Mouse (Mus musculus): Measurements from ENCODE around the gene D11Wsu47e.

D11Wsu47e gene

DNA sequence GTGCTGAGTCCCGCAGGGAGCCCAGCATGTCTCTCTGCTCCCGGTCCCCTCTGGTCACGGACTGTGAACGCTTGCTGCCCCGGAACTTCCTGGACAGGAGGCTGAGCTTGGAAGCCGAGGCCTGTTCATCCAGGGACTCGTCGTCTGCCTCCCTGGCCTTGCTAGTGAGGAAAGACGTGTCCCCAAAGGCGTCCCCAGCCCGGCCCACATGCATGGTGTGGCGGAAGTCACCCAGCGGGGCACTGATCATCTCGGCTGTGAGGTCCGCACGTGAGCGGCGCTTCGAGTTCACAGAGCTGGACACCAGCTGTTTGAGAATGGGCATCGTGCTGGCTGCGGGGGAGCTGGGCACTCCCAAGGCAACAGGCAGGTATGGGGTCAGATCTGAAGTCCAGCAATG, 45.0 kb downstream of the D11Wsu47e start:
- in situ Hi-C loops (cut with MboI; ENCODE audit: unreplicated experiment in 2 of 2), result no loop called here

DNA sequence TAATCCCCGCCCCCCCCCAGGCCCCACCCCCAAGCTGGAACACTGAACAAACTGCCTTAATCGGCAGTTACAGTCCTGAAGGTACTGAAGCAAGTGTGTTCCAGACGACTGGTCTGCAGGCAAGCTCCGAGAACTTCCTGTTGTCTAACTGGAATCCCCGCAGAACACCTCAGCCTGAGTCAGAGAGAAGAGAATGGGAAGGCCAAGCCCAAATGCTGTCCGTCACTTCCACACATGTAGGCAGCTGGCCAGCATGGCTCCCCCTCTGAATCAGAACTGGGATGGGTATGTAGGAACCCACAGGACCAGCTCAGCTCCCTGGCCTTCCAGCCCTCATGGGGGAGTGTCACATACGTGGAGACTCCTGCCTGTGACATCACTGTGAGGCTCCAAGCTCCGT, 45.7 kb downstream of the D11Wsu47e start:
- in situ Hi-C loops (cut with MboI; ENCODE audit: unreplicated experiment in 2 of 2), result no loop called here

DNA sequence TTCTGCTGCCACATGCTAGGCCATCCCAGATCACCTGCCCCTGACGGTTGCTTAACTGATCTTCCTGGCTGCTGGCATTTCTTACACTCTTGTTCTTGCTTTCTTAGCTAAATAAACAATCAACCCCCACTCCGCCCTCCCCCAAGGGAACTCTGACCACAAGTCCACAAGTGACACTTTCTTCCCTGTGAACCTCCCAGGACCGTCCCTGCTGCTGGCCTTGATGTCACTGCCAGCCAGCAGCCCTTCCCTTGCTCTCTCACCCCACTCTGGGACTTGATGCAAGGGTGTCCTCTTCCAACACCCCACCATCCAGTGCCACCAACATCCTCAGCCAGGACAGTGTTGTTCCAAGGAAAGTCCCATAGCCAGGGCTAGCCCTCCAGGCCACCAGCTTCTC, 46.7 kb downstream of the D11Wsu47e start:
- in situ Hi-C loops (cut with MboI; ENCODE audit: unreplicated experiment in 2 of 2), result no loop called here

DNA sequence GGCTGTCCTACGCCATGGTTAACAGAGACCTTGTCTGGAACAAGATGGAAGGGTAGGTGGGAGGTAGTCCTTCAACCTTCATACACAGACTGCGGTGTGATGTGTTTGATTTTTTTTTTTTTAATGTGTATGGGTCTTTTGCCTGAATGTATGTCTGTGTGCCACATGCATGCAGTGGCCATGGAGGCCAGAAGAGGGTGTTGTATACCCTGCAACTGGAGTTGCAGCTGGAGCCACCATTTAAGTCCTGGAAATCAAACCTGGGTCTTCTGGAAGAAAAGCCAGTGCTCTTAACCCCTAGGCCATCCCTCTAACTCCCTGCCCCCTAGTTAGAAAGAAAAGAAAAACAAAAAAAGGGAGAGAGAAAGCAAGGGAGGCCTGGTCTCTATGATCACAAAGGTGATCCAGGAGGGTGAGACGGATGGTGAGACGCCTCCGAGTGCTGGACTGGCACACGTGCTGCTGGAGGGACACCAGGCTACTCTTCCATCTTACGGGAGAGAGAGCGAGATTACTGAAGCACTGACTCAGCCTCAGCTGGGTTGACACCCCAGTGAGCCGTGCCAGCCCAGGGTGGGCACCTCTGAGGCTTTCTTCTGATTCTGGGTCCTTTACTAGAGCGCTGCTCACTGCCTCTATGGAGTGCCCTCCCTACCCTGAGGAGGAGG, 47.9 kb downstream of the D11Wsu47e start:
- in situ Hi-C loops (cut with MboI; ENCODE audit: unreplicated experiment in 2 of 2), result no loop called here

DNA sequence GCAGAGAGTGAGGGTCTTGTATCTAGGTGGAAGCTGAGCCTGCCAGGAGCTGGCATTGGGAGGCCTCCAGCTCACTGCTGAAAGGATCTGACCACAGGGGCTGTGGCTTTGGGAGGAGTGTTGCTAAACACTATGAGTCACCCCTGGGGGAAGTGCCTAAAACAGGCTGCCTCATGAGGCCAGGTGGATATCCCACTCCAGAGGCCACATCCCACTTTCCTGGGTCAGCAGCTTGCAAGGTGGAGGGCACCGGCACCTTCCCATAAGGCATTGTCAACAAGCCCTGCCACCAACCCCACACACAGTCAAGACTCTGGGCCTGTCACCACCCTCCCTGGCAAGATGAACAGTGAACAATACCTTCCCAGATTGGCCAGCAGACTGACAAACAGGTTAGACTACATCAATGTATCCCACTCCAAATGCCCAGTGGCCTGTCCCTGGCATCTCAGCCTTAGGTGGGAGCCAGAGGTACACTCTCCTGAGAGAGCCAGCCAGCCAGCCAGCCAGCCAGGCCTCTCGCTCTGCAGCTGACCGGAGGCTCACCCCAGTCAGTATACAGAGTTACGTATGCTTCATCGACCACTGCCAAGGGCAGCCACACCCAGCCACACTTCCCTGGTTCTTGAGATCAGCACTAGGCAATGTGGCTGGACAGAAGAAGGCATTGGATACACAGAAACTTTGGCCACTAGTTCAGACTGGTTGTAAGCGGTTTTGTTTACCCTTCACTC, 49.6 kb downstream of the D11Wsu47e start:
- in situ Hi-C loops (cut with MboI; ENCODE audit: unreplicated experiment in 2 of 2), result no loop called here

DNA sequence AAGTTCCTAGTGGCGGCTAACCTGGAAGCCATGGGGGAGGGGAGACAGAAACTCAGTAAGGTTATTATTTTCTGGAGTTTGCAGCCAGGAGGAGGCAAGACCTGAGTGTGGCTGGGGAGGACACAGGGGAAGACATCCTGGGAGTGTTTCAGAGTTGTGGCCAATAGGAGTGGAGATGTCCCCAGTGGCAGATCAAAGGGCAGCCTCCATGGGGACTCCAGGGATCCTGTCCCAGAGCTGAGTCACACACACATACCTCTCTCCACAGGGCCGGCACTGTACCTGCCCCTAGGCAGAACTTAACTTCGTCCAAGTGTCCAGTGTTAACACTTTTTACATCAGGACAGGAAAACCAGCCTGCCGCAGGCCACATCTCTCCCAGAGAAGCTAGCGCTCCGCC, 50.9 kb downstream of the D11Wsu47e start:
- in situ Hi-C loops (cut with MboI; ENCODE audit: unreplicated experiment in 2 of 2), result no loop called here

DNA sequence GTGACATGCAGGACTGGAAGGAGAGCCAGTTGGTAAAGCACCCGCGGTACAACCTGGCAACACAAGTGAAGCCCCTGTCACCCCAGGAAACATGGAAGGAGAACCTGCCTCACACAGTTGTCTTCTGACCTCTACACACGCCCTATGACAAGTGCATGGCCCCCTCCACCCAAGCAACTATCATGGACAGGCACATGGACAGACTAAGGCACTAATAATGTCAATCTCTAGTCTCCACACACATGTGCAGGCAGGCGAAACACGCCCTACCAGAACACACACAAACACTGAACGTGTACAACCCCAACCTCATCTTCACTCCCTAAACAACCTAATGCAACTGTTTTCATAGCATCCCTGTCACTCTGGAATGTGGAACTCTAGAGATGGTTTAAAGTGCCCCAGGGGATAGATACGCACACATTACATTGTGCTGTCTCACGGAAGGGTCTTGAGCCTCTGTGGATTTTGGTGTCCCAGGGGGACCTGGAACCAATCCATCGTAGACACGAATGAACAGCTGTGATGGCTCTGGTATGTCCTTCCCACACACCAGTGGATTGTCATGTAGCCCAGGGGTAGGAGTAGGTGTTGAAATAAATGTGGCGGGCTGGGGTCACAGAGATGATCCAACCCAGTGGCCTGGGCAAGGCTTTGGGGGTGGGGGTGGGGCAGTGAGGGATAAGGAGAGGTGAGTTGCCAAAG, 52.8 kb downstream of the D11Wsu47e start:
- in situ Hi-C loops (cut with MboI; ENCODE audit: unreplicated experiment in 2 of 2), result no loop called here

DNA sequence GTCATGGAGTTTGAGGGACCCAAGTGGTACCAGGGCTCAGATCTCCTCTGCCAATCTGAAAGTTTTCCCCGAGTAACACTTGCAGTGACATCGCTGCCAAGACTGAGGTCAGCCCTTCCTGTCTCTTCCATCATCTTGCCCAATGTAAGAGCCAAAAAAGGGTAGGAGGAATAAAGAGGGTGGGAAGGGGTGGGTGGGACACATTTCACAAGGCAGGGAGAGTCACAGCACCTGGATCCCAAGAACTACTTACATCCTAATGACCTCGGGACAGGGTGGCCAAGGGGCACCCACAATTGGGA, 53.3 kb downstream of the D11Wsu47e start:
- in situ Hi-C loops (cut with MboI; ENCODE audit: unreplicated experiment in 2 of 2), result no loop called here

DNA sequence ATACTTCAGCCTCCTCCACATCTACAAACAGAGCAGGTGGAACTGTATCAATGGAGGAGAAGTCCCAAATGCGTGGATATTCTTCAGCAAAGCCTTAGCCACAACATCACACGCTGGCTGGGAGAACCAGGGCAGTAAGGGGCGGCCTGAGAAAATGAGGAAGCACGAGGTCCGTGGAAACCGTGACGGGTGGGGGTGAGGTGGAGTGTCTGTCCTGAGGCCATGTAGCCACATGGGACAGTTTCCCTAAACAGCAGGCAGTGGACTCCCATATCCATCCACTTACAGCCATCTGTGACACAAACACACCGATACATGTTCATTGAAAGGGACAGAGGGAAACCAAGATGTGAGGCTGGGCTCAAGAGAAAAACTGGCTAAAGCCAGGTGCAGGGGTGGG, 53.7 kb downstream of the D11Wsu47e start:
- in situ Hi-C loops (cut with MboI; ENCODE audit: unreplicated experiment in 2 of 2), result no loop called here

DNA sequence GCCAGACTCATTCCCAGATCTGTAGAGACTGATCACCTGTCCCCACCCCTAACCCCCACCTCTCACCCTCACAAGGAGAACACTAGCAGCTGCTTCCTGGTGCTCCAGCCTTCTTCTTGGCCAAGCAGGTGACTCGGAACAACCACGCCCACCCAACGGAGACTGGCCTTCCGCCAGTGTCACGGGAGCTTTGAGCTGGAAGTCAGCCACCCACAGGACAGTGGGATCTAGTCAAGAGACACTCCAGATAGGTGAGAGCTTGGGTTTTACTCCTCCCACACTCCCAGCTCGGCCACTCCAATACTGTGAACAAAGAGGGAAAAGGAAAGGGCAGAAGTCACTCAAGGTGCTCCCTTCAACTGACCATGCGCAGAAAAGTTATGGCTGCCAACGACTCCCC, 55.0 kb downstream of the D11Wsu47e start:
- in situ Hi-C loops (cut with MboI; ENCODE audit: unreplicated experiment in 2 of 2), result no loop called here

DNA sequence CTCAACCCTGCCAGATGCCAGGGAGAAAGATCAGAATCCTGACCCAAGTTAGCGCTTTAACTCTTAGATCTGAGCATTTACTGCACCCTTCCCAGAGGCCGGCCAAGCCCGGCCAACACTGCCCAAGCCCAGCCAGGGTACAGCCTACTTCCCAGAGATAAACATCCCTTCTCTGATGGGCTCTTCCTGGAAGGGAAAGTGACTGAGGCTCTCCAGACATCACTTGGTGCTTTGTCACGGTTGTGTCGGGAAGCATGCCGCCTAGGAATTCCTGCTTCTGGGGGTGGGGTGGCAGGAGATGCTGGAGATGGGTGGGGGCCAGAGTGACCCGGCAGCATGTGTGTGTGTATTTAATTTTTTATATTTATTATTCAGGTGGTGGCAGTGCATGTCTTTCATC, 55.9 kb downstream of the D11Wsu47e start:
- in situ Hi-C loops (cut with MboI; ENCODE audit: unreplicated experiment in 2 of 2), result no loop called here

DNA sequence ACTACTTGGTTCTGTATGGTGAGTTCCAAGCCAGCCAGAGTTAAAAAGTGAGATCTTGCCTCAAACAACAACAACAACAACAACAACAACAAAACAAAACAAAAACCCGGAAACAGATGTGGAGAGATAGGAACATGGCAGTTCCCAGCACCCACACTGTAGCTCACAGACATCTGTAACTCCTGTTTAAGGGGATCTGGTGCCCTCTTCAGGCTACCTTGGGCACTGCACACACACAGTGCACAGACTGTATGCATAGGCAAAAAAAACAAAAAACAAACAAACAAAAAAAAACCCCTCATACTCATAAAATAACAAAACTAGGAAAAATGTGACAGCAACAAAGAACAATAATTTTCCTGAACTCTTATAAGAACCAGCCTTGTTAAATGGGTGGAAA, 58.8 kb downstream of the D11Wsu47e start:
- in situ Hi-C loops (cut with MboI; ENCODE audit: unreplicated experiment in 2 of 2), result no loop called here
